Mouse (Mus musculus) macrophage (primary cell): ENCODE measurements around the gene Chst8. TPM values are rescaled to one million over a fixed set of nuclear protein-coding genes. Genes with fewer than 3 reads are reported as not detected.

Source experiments
- H3K27ac ChIP-seq: fragments of 350-480 bp; formaldehyde crosslinking; 2 replicates; pipeline ENCODE4 v1.9.0; 2021
- H3K36me3 ChIP-seq: fragments of 350-480 bp; formaldehyde crosslinking; 2 replicates; pipeline ENCODE4 v1.9.0; 2021; ENCODE audit errors: inconsistent target
- H3K4me3 ChIP-seq: fragments of 350-480 bp; formaldehyde crosslinking; 2 replicates; pipeline ENCODE4 v1.9.0; 2021; ENCODE audit errors: inconsistent target
- H3K79me2 ChIP-seq: fragments of 350-480 bp; formaldehyde crosslinking; 2 replicates; pipeline ENCODE4 v1.9.0; 2021; ENCODE audit errors: inconsistent target
- WGBS: methylation state at CpG from one replicate; pipeline ENCODE4 v1.1.7; 2026; ENCODE audit warnings: inconsistent platforms; ENCODE audit not compliant: missing documents; 5-methylcytosine and 5-hydroxymethylcytosine counted together
- polyA plus RNA-seq: library from polyadenylated mRNA; stranded (reverse); fragments of 250-400 nt; gene quantifications from 3 replicates; pipeline ENCODE4 v1.2.4, GENCODE M21; 2018; ENCODE audit warnings: inconsistent platforms
- total RNA-seq, 78 experiments: library from RNA; depleted of rRNA; stranded (reverse); fragments of 250-400 nt; gene quantifications; 1 replicate in 9 of 78; 2 replicates in 24 of 78; 3 replicates in 43 of 78; 4 replicates in 2 of 78; pipeline ENCODE4 v1.2.4; 2018; ENCODE audit warnings: inconsistent platforms in 56 of 78

Gene Chst8
- total RNA-seq (2018; cell fraction: chromatin; rRNA removed): not detected
- not detected for total RNA-seq (2018; cell fraction: cytosol; rRNA removed)
- total RNA-seq (2018; cell fraction: nucleus; rRNA removed): not detected
- not detected in 3 replicates for polyA plus RNA-seq

GRCm38 (mm10) chr7:34812531-34813111 is at the start of gene Chst8:
Chst8 (minus strand) TSS chr7:34812711.
- Histone ChIP-seq H3K36me3 (no peaks in the 10 kb centered on the region), H3K27ac (no peak within 1 kb of the TSS), H3K4me3 (no peak within 1 kb of the TSS), H3K79me2 (no peaks in the 10 kb centered on the region)
- 3% methylated on average over 60 of the region's 65 CpGs for WGBS

DNA sequence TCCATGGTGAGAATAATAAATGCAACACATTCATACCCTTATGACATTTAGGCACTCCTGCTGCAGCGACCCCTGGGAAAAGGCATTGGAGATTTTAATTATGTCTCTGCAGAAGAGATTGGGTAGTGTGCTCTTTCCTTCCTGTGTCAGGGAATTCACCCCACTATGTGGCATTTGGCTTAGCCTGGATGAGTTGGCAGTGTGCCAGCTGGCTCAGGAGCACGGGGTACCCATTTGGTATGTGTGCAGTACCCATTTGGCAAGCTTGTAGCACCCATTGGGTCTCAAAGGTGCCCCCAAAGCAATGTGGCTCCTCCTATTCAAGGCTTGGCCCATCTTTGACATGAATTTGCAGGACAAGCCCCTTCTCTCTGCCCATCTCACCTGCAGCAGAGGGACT is 45.8 kb upstream of the Chst8 start:
- no peaks in the 10 kb centered on the region for H3K36me3 ChIP-seq
- no peak overlapping the region for H3K27ac ChIP-seq
- H3K4me3 ChIP-seq: no peak overlapping the region
- H3K79me2 ChIP-seq: no peaks in the 10 kb centered on the region
- WGBS: 88% methylated on average over 2 of the region's 2 CpGs

DNA sequence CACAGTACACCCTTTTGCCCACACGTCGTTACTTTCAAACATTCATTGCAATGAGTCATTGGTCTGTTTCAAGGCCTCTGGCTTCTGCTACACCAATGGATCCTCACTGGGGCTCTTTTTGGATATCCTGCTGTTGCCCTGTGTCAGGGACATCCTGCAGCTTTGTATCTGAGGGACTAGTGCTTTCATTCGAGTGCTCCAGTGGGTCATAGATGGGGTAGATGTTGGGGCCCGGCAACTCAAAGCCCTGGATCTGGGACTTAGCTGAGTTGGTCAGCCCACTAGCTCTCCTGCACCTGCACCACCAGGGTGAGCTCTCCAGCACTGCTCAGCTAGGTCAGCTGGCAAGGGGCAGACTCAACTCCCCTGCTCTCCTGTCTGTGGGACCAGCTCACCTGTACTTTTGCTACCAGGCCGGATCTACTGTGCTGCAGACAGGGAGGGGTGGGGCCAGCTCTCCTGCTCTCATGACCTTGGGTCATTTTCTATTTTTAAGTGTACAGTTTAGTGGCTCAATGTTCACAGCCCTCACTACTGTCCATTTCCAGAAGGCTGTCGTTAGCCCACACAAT is 42.4 kb upstream of the Chst8 start:
- no peak overlapping the region for H3K27ac ChIP-seq
- no peaks in the 10 kb centered on the region for H3K36me3 ChIP-seq
- WGBS: 81% methylated on average over 6 of the region's 6 CpGs
- no peak overlapping the region for H3K4me3 ChIP-seq
- H3K79me2 ChIP-seq: no peaks in the 10 kb centered on the region

DNA sequence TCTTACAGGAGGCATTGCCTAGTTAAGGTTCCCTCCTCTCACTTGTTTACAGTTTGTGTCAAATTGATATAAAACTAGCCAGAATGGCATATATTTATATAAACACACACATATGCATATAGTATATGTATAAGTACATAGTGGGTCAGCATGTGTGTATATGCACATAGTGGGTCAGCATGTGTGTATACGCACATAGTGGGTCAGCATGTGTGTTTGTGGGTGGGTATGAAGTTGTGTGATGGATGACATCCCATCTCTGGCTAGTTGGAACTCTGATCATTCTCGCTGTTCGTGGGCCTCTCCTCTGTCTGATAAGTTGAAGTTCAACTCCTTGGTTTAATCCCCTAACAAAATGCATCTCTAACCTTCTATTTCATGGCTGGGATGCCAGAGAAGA is 40.9 kb upstream of the Chst8 start:
- Histone ChIP-seq H3K36me3 (no peaks in the 10 kb centered on the region), H3K27ac (no peak overlapping the region), H3K4me3 (no peak overlapping the region), H3K79me2 (no peaks in the 10 kb centered on the region)
- 95% methylated on average over 3 of the region's 3 CpGs for WGBS

- Histone ChIP-seq H3K79me2 (no peaks in the 10 kb centered on the region), H3K4me3 (no peak overlapping the region), H3K36me3 (no peaks in the 10 kb centered on the region), H3K27ac (no peak overlapping the region)
- 39% methylated on average over 10 of the region's 10 CpGs for WGBS
Observed at GRCm38 (mm10) chr7:34849660-34850059, 37.1 kb upstream of the Chst8 start.

- H3K36me3 ChIP-seq: no peaks in the 10 kb centered on the region
- 82% methylated on average over 4 of the region's 4 CpGs for WGBS
Observed at GRCm38 (mm10) chr7:34848811-34849210, 36.3 kb upstream of the Chst8 start.

GRCm38 (mm10) chr7:34847900-34848299 is 35.4 kb upstream of the Chst8 start:
- no peak overlapping the region for H3K4me3 ChIP-seq
- no peak overlapping the region for H3K27ac ChIP-seq
- 87% methylated on average over 6 of the region's 6 CpGs for WGBS
- no peaks in the 10 kb centered on the region for H3K79me2 ChIP-seq
- no peaks in the 10 kb centered on the region for H3K36me3 ChIP-seq

More at GRCm38 (mm10) chr7:34848811-34849210, 36.3 kb upstream of the Chst8 start:
- Histone ChIP-seq H3K79me2 (no peaks in the 10 kb centered on the region), H3K27ac (no peak overlapping the region), H3K4me3 (no peak overlapping the region)

DNA sequence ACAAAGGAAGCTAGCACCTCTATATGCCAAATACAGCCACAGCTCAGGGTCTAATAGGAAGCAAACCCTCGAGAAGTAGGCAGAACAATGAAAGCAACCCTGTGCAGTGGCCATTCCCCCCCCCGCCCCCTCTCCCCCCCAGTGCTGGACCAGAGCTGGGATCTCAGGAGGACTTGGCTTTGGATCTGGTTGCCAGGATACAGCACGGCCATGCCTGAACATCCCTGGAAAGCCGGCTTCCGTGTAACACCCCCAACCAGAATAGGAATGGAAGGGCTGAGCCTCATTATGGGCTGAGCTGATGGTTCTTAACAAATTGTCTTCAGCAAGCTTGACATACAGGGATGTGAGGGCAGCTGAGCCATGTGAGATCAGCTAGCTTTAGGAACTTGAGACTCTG is 34.9 kb upstream of the Chst8 start:
- WGBS: 71% methylated on average over 3 of the region's 5 CpGs
- H3K36me3 ChIP-seq: no peaks in the 10 kb centered on the region
- H3K4me3 ChIP-seq: no peak overlapping the region
- no peaks in the 10 kb centered on the region for H3K79me2 ChIP-seq
- no peak overlapping the region for H3K27ac ChIP-seq

DNA sequence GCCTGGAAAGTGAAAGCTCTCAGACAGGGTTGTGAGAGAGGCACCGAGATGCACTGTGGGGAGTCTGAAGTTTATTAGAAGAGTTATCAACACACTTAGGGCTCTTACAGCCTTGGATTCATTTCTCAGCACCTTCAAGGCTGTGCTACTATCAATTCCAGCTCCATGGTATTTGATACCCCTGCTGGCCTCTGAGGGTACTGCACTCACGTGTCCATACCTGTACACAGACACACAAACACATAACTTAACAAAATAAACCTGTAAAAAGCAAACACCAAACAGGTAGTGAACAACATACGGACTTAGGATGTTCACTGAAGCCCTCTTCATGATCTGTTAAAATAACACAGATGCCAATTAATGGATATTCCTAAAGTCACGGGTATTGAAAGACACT is 26.2 kb upstream of the Chst8 start:
- H3K27ac ChIP-seq: no peak overlapping the region
- no peak overlapping the region for H3K4me3 ChIP-seq
- WGBS: 85% methylated on average over 4 of the region's 4 CpGs
- no peaks in the 10 kb centered on the region for H3K36me3 ChIP-seq
- no peaks in the 10 kb centered on the region for H3K79me2 ChIP-seq

DNA sequence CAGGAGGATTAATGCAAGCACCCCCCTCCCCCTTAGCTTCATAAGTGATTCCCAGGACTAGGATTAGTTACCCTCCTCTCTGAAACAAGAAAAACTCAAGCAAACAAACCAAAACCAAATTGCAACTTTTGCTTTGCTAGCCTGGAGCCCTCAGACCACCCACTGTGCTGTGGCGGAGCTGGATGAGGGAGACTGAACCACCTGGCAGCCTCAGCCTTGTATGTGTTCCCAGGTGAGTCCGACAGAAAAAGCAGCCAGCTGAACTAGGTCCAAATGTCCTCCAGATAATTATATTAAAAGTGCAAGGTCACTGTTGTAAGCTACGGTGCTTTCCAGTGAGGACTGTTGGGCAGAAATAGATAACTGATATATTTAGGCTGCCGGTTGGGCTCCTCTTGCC is 25.7 kb upstream of the Chst8 start:
- Histone ChIP-seq H3K27ac (no peak overlapping the region), H3K79me2 (no peaks in the 10 kb centered on the region), H3K4me3 (no peak overlapping the region), H3K36me3 (no peaks in the 10 kb centered on the region)
- WGBS: 91% methylated on average over 4 of the region's 4 CpGs

GRCm38 (mm10) chr7:34826255-34826909 is 13.9 kb upstream of the Chst8 start:
- H3K79me2 ChIP-seq: no peaks in the 10 kb centered on the region
- no peaks in the 10 kb centered on the region for H3K36me3 ChIP-seq
- H3K27ac ChIP-seq: no peak overlapping the region
- WGBS: 51% methylated on average over 3 of the region's 3 CpGs
- no peak overlapping the region for H3K4me3 ChIP-seq

DNA sequence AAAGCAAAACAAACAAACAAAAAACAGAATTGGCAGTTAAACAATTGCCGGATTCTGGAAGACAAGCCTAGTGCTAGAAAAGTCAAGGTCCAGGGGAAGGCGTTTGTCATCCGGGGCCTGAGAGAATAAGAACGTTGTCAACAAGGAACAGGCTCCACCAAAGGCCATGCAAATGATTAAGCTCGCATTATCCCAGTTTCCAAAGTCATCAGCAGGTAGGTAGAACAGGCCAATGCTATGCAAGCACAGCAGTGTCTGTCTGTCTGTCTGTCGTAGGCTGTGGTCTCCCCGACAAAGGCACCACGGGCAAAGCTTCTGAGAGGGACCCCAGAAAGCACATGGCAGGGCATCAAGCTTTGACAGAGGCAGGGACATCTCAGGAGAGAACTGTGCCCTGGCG is 9.1 kb upstream of the Chst8 start:
- Histone ChIP-seq H3K4me3 (no peak overlapping the region), H3K36me3 (no peaks in the 10 kb centered on the region), H3K27ac (no peak overlapping the region), H3K79me2 (no peaks in the 10 kb centered on the region)
- WGBS: 77% methylated on average over 9 of the region's 9 CpGs

- Histone ChIP-seq H3K79me2 (no peaks in the 10 kb centered on the region), H3K4me3 (no peak overlapping the region), H3K27ac (no peak overlapping the region), H3K36me3 (no peaks in the 10 kb centered on the region)
- WGBS: 55% methylated on average over 6 of the region's 6 CpGs
Observed at GRCm38 (mm10) chr7:34820554-34820953, 8.0 kb upstream of the Chst8 start.

- 94% methylated on average over 18 of the region's 18 CpGs for WGBS
- Histone ChIP-seq H3K27ac (no peak overlapping the region), H3K79me2 (no peaks in the 10 kb centered on the region), H3K36me3 (no peaks in the 10 kb centered on the region), H3K4me3 (no peak overlapping the region)
Observed at GRCm38 (mm10) chr7:34819796-34820195, 7.3 kb upstream of the Chst8 start.

- no peak overlapping the region for H3K27ac ChIP-seq
- 88% methylated on average over 5 of the region's 5 CpGs for WGBS
- H3K36me3 ChIP-seq: no peaks in the 10 kb centered on the region
- H3K79me2 ChIP-seq: no peaks in the 10 kb centered on the region
- no peak overlapping the region for H3K4me3 ChIP-seq
Observed at GRCm38 (mm10) chr7:34818660-34819059, 6.1 kb upstream of the Chst8 start.
